Mouse (Mus musculus) thymus, adult 2 months (tissue): Measurements from ENCODE around the gene Pik3c2b. TPM values are rescaled to one million over a fixed set of nuclear protein-coding genes. Genes with fewer than 3 reads are reported as not detected.

Source experiments
- DNase-seq: peaks from one replicate; pipeline ENCODE4 v3.0.0; 2021
- H3K27ac ChIP-seq: fragments of 200-500 bp; 2 replicates; pipeline ENCODE4 v1.5.1; 2012; ENCODE audit warnings: low read length, control low read depth; ENCODE audit not compliant: control insufficient read depth, insufficient read depth
- H3K27me3 ChIP-seq: fragments of 200-500 bp; 2 replicates; pipeline ENCODE4 v1.6.1; 2012; ENCODE audit warnings: mild to moderate bottlenecking, low read length, moderate library complexity, mixed read lengths; ENCODE audit not compliant: control insufficient read depth, insufficient read depth
- H3K36me3 ChIP-seq: fragments of 200-500 bp; 2 replicates; pipeline ENCODE4 v1.6.1; 2012; ENCODE audit warnings: mild to moderate bottlenecking, low read length, moderate library complexity; ENCODE audit not compliant: control insufficient read depth, insufficient read depth
- H3K4me1 ChIP-seq: fragments of 200-500 bp; replicated peaks from 2 replicates; pipeline ENCODE4 v1.6.1; 2012; ENCODE audit warnings: low read length; ENCODE audit not compliant: control insufficient read depth, insufficient read depth
- H3K4me3 ChIP-seq: fragments of 200-500 bp; 2 replicates; pipeline ENCODE4 v1.5.1; 2012; ENCODE audit warnings: mild to moderate bottlenecking, low read length, control low read depth, moderate library complexity; ENCODE audit not compliant: control insufficient read depth, insufficient read depth
- CTCF ChIP-seq: fragments of 200-500 bp; IDR thresholded peaks from 2 replicates; pipeline ENCODE4 v1.5.1; 2012; ENCODE audit warnings: mild to moderate bottlenecking, control low read depth, low read length, moderate library complexity, borderline replicate concordance; ENCODE audit not compliant: control insufficient read depth, poor library complexity, insufficient read depth; ENCODE audit errors: extremely low read depth
- POLR2A ChIP-seq: fragments of 200-500 bp; IDR thresholded peaks from 2 replicates; pipeline ENCODE4 v1.6.1; 2012; ENCODE audit warnings: mild to moderate bottlenecking, low read length, control low read depth, moderate library complexity; ENCODE audit not compliant: control insufficient read depth, poor library complexity, insufficient read depth; ENCODE audit errors: extremely low read depth
- WGBS: fragments of 180-500 bp; shearing (Covaris S2); methylation state at CpG from one replicate; pipeline ENCODE4 v1.1.7; 2018; 5-methylcytosine and 5-hydroxymethylcytosine counted together
- polyA plus RNA-seq: library from polyadenylated mRNA; depleted of rRNA; stranded (reverse); fragments of >200 nt; gene quantifications from 2 replicates; pipeline ENCODE4 v1.2.3, GENCODE M21; 2012

Pik3c2b gene
- polyA plus RNA-seq, 1 experiment, result 9.5 TPM

- Histone ChIP-seq H3K36me3 (no peaks in the 10 kb centered on the region), H3K4me3 (no peak overlapping the region), H3K27ac (no peak overlapping the region), H3K4me1 (no peaks in the 10 kb centered on the region; the same call in 1 of the 2 replicates), H3K27me3 (no peaks in the 10 kb centered on the region)
- TF ChIP-seq POLR2A, result no peak
- no peak for TF ChIP-seq CTCF
- no peak for DNase-seq
- WGBS, result 92% methylated on average over 5 of the region's 5 CpGs
Measured at GRCm38 (mm10) chr1:133102108-133102507, 56.6 kb downstream of the Pik3c2b start.

- no peak for DNase-seq
- no peaks in the 10 kb centered on the region for H3K27me3 ChIP-seq
- H3K4me3 ChIP-seq, result no peak overlapping the region
- H3K4me1 ChIP-seq, result no peaks in the 10 kb centered on the region; the same call in 1 of the 2 replicates
- WGBS, result 95% methylated on average over 7 of the region's 7 CpGs
- H3K27ac ChIP-seq, result no peak overlapping the region
- H3K36me3 ChIP-seq, result no peaks in the 10 kb centered on the region
- TF ChIP-seq POLR2A (no peak), CTCF (no peak)
Measured at GRCm38 (mm10) chr1:133103315-133103714, 57.8 kb downstream of the Pik3c2b start.

- Histone ChIP-seq H3K27me3 (no peaks in the 10 kb centered on the region), H3K36me3 (no peaks in the 10 kb centered on the region), H3K4me1 (no peaks in the 10 kb centered on the region), H3K4me3 (no peak overlapping the region), H3K27ac (no peak overlapping the region)
- TF ChIP-seq CTCF, result no peak
- no peak for TF ChIP-seq POLR2A
- WGBS, result 96% methylated on average over 6 of the region's 6 CpGs
- DNase-seq, result no peak
Measured at GRCm38 (mm10) chr1:133103871-133104270, 58.4 kb downstream of the Pik3c2b start.

GRCm38 (mm10) chr1:133116108-133116507 is 70.6 kb downstream of the Pik3c2b start:
- TF ChIP-seq CTCF (no peak), POLR2A (no peak)
- no peak overlapping the region for H3K27ac ChIP-seq
- no peaks in the 10 kb centered on the region for H3K36me3 ChIP-seq
- no peak overlapping the region for H3K4me3 ChIP-seq
- no peak for DNase-seq
- H3K4me1 ChIP-seq, result no peaks in the 10 kb centered on the region
- 98% methylated on average over 4 of the region's 4 CpGs for WGBS
- H3K27me3 ChIP-seq, result no peaks in the 10 kb centered on the region

GRCm38 (mm10) chr1:133118127-133118526 is 72.7 kb downstream of the Pik3c2b start:
- Histone ChIP-seq H3K27ac (no peak overlapping the region), H3K4me1 (no peaks in the 10 kb centered on the region; the same call in 1 of the 2 replicates), H3K27me3 (no peaks in the 10 kb centered on the region), H3K4me3 (no peak overlapping the region), H3K36me3 (no peaks in the 10 kb centered on the region)
- DNase-seq, result no peak
- WGBS, result 87% methylated on average over 5 of the region's 5 CpGs
- TF ChIP-seq CTCF, result no peak
- no peak for TF ChIP-seq POLR2A

GRCm38 (mm10) chr1:133118844-133119243 is 73.4 kb downstream of the Pik3c2b start:
- Histone ChIP-seq H3K36me3 (no peaks in the 10 kb centered on the region), H3K27me3 (no peaks in the 10 kb centered on the region), H3K4me3 (no peak overlapping the region), H3K4me1 (no peaks in the 10 kb centered on the region; the same call in 1 of the 2 replicates), H3K27ac (no peak overlapping the region)
- 92% methylated on average over 3 of the region's 3 CpGs for WGBS
- no peak for DNase-seq
- TF ChIP-seq POLR2A, result no peak
- no peak for TF ChIP-seq CTCF

GRCm38 (mm10) chr1:133119931-133120712 is 74.7 kb downstream of the Pik3c2b start:
- WGBS, result 78% methylated on average over 7 of the region's 7 CpGs
- no peak overlapping the region for H3K4me3 ChIP-seq
- no peaks in the 10 kb centered on the region for H3K27me3 ChIP-seq
- TF ChIP-seq CTCF, result no peak
- H3K36me3 ChIP-seq, result no peaks in the 10 kb centered on the region
- no peak overlapping the region for H3K27ac ChIP-seq
- no peaks in the 10 kb centered on the region; the same call in 1 of the 2 replicates for H3K4me1 ChIP-seq
- no peak for DNase-seq

GRCm38 (mm10) chr1:133121246-133121645 is 75.8 kb downstream of the Pik3c2b start:
- Histone ChIP-seq H3K27ac (no peak overlapping the region), H3K36me3 (no peaks in the 10 kb centered on the region), H3K4me3 (no peak overlapping the region), H3K4me1 (no peaks in the 10 kb centered on the region; the same call in 1 of the 2 replicates), H3K27me3 (no peaks in the 10 kb centered on the region)
- 79% methylated on average over 6 of the region's 6 CpGs for WGBS
- DNase-seq, result no peak
- TF ChIP-seq CTCF (no peak), POLR2A (no peak)
